Mouse (Mus musculus) heart, embryonic 13.5 days (tissue): ENCODE data around the gene Msh4. TPM values are rescaled to one million over a fixed set of nuclear protein-coding genes. Genes with fewer than 3 reads are reported as not detected.

ENCODE experiments used
- polyA plus RNA-seq: library from polyadenylated mRNA; unstranded; fragments of >200 nt; fragmentation: Nextera tagmentation; extraction: Ambion mirVana; gene quantifications from 2 replicates; pipeline ENCODE4 v1.2.1, GENCODE M21; 2015

Msh4 gene
- polyA plus RNA-seq, 1 experiment from 2014 or later: 0.12 TPM

Other genes with a start within 250 kb of the Msh4 start
- 21.7 and 24.8 TPM in 2 replicates for gene St6galnac3, start 181.0 kb downstream of the Msh4 start, polyA plus RNA-seq
- gene Asb17, start 61.9 kb downstream of the Msh4 start, polyA plus RNA-seq: 0.23 and 0.37 TPM in 2 replicates
- 50.3 and 55.1 TPM in 2 replicates for gene Rabggtb, start 6.9 kb upstream of the Msh4 start, polyA plus RNA-seq
- gene Acadm, start 38.5 kb upstream of the Msh4 start, polyA plus RNA-seq: 179 and 194 TPM in 2 replicates
- gene Slc44a5, start 67.3 kb upstream of the Msh4 start, polyA plus RNA-seq: 0.76 and 0.78 TPM in 2 replicates